Mouse (Mus musculus) MEL-GATA-1-ER (cell line): Measurements from ENCODE around the gene Rnf130.
"Not testable (repeated sequence)": the region's sequence is repeated elsewhere in the genome, so short reads cannot be mapped to it uniquely, and the experiment has no call there.

Source experiments
- DNase-seq: peaks from one replicate; pipeline ENCODE4 v3.0.0-alpha.2; 2012; ENCODE audit warnings: low read depth; ENCODE audit errors: extremely low read depth

Rnf130 gene

DNA sequence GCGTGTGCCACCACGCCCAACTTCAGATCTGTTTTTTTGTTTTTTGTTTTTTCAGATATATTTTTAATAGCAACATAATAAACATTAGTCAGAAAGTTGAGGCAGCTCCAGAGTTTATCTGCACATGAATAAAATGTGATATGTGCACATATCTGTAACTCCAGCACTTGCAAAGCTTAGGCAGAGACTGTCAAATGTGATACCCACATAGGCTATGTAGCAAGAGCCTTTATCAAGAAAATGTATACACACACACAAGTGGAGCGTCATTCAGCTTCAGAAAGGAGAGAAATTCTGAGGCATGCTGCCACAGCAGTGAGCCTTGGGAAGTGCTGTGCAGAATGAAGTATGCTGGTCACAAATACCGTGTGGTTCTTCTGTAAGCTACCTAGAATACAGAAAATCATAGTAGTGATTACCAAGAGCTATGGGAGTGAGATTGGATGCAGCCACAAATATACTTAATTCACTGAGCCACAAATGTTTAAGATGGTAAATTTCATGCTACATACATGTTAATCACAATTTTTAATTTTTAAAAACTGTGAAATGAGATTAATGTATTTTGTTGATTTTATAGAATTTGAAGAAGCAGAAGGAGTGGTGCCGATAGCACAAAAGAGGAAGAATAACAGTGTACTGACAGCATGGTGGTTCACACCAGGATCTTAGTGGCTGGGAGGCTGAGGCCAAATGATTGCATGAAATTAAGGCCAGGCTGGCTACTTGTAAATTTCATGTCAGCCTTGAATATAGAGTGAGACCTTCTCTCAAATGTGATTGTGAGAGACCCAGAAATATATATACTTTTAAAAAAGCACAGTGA, 56.4 kb downstream of the Rnf130 start:
- DNase-seq: peak; percentile 65

DNA sequence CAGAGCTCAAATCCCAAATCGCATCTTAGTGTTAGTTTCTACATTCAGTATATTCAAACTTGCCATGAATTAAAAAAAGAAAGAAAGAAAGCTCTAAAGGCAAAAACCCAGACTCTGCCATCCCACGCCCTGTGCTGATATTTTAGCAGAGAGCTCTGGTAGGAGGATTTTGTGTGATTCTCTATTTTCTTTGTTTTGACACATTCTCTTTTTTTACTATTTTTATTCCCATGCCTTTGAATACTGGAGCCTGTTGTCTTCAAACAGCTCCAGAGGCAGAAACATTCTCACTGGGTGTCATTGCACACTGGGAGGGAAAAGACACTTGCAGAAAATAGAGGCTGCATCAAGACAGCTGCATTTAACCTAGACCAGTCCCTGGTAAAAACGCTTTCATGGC, 61.1 kb downstream of the Rnf130 start:
- DNase-seq: no peak

DNA sequence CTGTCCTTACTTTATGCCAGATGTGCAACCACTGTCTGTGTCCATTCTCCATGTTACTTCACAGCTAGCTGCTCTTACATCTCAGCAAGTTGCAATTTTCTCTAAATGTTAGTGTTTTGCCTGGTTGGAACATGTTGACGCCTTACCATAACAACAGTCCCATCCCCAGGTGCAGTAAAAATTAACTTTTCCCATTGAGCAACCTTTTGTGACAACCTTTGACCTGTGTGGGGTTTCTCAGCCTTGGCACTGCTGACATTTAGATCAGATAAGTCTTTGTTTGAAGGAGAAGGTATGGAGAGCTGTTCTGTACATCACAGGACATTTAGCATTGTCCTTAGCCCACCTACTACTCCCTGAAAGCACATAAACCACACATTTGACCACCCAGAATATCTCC, 64.7 kb downstream of the Rnf130 start:
- no peak for DNase-seq

DNA sequence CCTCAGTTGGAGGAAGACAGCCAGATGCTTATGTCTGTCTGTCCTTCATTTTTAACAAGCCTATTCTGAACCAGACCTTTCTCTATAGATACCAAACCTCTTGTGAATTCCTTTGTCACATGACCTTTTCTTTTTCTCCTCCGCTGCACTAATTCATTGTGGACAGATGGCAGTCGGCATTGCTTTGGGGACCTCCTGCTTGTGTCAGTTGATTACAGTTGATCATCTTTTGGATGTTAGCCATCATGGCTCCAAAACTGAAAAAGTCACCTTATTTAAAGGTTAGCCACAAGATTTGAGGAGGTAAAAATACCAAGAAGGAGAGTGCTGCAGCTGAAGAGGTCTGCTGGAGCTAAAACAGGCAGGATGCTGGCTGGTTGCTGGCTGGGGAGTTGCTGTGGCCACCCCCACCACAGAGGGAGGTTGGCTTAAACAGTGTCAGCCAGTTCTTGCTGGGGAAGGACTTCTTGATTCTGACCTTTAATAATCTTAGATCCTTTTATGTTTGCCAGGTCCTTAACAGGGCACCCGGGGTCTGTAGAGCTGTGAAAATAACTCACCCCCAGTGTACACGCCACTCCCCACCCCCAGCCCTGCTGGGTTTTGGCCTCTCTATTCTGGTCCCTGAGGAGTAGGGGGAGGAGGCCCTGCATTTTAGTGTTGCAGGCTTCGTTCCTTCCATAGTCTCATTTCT, 66.0 kb downstream of the Rnf130 start:
- DNase-seq: no peak

DNA sequence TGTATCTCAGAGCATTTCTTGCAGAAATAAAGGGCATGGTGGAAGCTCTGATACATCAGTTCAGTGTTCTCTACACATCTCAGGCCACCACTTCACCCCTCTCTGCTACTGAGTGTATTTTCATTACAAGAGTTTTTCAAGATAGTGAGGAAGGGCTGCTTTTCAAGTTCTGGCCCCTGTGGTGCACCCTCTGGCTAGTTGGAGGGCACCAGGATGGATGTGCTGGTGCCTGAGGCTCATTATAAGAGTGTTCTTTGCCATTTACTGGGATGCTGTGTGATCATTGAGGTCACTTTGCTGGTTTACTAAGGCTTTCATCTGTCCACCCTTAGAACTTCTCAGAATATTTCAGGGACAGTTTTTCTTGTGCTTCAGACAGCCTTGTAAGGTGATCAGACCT, 66.5 kb downstream of the Rnf130 start:
- no peak for DNase-seq

DNA sequence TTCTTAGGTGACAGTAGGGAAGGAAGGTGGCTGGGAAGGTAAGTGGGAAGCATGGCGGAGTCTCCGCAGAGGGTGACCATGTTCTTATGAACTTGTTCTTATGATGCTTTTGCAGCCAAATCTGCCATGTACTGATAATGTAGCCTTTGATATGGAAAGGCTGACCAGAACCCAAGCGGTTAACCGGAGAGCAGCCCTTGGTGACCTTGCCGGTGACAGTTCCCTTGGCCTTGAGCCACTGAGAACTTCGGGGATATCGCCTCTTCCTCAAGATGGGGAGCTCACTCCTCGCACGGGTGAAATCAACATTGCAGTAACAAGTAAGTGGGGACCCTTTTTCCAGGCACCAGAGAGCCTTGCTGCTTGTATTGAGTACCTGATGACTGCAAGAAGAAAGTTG, 70.5 kb downstream of the Rnf130 start:
- no peak for DNase-seq

DNA sequence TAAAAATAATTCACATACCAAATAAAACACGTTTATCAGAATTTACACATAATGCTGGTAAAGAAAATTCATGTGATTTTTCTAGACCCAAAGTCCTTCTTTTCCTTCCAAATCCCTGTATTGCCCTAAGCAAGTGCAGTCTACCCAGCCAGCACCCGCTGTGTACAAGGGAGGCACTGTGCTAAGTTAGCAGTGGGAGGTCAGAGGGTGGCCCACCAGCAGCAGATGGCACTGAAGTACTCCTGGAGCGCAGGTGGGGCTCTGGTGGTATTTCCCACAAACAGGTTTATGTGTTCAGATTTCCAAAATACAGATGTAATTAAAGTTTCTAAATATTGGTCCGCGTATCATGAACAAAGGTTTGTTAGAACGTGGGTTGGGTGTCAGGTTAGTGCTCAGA, 71.9 kb downstream of the Rnf130 start:
- no peak for DNase-seq

DNA sequence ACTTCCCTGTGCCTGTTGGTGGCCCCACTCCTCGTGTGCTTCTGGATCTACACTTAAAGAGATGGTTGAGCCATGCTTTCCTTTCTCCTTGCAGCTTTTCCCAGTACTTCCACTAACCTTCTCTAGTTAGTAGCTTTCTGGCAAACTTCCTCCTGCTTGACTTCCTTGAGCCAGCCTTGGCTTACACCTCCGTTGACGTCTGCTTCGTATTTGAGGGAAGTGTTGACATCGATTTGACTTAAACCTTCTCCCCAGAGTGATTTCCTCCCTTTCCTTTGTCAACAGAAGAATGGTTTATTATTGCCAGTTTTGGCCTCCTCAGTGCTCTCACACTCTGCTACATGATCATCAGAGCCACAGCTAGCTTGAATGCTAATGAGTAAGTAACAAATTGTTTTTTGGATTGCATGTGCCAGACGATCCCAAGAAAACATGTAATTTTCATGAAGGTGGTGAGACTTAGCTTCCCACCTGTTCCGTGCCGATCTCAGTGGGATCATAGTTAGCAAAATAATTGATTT, 73.9 kb downstream of the Rnf130 start:
- no peak for DNase-seq

DNA sequence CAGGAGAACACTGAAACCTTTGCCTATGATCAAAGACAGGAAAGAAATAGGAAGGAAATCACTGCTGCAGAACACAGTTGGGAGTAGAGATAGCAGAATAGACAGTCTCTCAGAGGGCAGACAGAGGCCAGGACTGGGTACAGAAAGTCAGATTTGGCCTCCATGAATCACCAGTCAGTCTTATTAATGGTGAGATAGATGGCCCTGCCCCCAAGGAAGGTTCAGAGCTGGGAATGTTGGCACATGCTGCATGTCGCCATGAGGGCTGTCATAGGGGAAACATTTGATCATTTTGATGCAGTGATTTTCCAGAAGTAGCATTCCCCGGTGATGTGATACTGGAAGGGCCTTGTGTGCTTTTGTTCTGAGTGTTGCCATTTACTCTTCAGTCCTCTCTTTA, 74.5 kb downstream of the Rnf130 start:
- DNase-seq: no peak

DNA sequence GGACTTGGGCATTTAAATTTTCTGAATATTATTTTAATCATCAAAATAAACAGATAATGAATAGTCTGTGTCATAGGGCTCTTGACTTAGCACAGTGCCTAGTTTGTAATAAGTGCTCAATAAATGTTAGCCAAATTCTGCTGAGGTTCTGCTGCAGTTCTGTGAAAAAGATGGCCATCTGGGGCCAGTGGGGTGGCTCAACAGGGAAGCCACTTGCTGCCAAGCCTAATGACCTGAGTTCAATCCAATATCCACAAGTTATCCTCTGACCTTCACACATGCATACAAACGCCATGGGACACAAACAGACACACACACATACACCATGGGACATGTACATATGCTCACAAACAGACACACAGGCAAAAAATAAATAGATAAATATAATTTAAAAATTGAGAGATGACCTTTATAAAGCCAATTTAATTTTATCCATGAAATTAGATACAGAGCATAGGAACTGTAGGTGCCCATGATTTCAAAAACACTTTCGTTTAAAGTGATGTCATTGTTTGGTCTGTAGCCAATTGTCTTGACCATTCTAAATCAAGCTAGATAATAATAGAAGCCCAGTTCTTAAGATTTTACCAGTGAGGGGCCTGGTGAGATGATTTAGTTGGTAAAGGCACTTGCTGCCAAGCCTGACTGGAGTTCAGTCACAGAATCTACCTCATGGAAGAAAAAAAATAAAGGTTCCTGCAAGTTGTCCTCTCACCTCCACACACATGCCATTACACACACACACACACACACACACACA, 75.6 kb downstream of the Rnf130 start:
- no peak for DNase-seq

DNA sequence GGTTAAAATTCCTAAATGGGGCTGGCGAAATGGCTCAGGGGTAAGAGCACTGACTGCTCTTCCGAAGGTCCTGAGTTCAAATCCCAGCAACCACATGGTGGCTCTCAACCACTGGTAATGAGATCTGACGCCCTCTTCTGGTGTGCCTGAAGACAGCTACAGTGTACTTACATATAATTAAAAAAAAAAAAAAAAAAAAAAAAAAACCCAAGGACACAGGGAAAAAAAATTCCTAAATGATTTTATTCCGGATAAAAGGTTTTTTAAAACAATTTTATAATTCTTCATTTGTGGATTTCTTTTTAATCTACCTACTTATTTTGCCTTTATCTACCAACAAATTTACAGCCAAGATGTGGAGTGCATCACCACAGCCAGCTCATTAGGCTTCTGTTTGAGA, 76.8 kb downstream of the Rnf130 start:
- DNase-seq: not testable (repeated sequence)

DNA sequence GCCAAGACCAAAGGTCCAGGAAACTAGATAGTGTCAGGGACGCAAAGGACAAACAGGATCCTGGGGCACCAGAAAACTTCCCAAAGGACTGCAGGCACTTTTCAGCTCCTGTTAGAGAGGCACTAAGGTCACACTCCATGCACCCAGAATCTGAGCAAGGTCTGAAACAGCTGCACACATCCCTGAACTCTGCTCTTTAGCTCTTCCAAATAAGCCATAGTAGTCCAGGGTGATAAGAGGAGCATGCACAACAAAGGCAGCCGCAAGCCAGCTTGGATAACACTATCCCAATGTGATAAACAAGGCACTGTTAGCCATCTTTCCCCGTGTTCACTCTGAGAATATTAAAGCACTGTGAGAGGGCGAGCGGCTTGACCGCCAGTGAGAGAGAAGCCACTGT, 78.9 kb downstream of the Rnf130 start:
- DNase-seq: no peak

DNA sequence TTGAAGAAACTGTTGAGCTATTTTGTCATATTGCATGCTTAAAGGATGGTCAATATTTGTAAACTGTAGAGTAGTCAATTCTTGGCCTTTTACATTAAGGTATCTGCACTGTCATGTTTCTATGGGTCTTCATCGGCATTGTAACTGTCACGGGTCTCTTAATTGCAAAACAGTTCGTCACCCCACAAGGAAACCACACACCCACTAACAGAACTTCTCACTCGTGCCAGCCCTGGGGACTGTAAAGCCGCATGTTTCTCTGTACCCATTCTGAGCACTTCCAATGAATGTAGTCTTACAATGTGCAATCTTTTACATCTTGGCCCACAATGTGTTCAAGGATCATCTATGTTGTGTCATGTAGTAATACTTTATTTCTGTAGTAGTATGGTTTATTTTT, 80.1 kb downstream of the Rnf130 start:
- no peak for DNase-seq

DNA sequence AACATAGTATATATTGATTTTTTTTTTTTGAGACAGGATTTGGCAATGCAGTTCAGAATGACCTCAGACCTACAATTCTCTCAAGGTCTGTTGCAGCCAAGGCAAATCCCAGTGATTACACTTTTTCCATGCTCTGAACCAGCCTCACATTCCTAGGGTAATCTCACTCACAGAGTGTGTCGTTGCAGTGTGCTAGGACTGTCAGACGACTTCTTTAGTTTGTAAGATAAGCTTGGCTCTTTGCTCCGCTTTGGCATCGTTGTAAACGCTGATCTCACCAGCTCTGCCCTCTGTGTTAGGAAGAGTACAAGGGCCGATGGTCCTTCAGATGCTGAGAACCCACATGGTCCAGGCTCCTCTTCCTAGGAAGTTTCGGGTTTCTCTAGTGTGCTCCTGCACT, 80.9 kb downstream of the Rnf130 start:
- no peak for DNase-seq

DNA sequence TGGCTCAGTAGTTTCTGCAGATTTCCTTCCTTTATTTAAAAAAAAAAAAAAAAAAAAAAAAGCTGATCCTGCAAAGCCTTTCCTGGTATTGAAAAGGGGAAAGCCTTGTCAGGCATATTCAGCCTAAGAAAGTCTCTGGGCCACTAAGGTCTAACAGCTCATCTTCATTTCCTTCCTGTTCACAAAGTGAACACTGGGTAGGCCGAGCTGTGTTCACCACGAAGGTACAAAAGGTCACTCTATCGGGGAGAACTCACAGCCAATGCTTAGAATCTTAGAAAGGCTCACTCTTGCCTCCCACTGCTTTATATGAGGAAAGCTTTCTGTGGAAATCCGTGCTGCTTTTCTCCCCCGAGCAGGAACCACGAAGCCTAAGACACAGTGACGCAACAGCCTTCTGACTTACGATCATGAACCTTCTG, 83.7 kb downstream of the Rnf130 start:
- no peak for DNase-seq

DNA sequence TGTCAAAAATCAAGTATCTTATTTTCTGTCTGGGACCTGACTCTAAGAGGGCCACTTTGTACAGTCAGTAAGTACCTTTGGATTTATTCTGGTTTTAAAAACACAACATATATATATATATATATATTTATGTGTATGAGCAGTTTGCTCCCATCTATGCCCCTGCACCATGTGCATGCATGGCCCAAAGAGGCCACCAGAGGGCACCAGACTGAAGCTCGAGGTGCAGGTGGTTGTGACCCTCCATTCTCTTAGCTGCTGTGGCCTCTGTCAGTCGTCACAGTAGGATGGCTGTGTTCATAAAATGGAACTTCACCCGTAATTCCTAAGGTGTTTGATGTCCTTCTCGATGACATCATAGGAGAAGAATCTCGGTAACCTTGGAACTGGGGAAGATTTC, 89.2 kb downstream of the Rnf130 start:
- DNase-seq: peak; percentile 50

DNA sequence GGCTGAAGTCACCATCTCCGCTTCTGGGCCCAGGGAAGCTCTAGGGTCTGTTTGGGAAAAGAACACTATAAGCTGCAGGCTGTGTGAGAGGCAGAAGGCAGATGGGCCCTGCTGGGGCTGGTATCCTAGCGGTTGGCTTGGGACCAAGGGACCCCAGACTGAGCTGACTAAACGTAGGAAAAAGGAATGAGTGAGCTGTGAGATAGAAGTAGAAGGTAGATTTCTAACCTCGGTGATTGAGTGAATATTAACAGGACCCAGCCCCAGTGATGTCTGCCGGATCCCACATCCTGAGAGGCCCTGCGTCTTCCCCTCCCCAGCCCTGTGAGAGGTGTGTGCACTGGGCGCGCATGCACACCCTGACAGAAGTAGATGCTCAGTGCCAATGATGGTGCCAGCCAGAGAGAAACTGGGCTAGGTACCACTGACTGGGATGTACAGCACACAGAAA, 97.5 kb downstream of the Rnf130 start:
- DNase-seq: no peak

DNA sequence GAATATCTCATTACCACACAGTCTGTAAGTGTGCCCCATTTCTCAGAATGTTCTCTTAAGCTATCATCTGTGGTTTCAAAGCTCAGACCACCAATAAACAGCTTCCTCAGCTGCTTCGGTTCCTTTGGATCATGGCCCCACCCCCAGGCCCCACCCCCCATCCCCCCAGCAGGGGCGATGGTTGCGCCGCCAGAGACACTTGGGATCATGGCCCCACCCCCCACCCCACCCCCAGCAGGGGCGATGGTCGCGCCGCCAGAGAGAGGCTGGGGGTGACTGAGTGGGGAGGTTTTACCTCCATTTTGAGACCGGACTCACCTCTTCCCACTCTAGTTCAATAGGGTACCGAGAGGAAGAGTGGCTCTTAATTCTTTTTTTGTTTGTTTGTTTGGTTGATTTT, 102.6 kb downstream of the Rnf130 start:
- DNase-seq: no peak

DNA sequence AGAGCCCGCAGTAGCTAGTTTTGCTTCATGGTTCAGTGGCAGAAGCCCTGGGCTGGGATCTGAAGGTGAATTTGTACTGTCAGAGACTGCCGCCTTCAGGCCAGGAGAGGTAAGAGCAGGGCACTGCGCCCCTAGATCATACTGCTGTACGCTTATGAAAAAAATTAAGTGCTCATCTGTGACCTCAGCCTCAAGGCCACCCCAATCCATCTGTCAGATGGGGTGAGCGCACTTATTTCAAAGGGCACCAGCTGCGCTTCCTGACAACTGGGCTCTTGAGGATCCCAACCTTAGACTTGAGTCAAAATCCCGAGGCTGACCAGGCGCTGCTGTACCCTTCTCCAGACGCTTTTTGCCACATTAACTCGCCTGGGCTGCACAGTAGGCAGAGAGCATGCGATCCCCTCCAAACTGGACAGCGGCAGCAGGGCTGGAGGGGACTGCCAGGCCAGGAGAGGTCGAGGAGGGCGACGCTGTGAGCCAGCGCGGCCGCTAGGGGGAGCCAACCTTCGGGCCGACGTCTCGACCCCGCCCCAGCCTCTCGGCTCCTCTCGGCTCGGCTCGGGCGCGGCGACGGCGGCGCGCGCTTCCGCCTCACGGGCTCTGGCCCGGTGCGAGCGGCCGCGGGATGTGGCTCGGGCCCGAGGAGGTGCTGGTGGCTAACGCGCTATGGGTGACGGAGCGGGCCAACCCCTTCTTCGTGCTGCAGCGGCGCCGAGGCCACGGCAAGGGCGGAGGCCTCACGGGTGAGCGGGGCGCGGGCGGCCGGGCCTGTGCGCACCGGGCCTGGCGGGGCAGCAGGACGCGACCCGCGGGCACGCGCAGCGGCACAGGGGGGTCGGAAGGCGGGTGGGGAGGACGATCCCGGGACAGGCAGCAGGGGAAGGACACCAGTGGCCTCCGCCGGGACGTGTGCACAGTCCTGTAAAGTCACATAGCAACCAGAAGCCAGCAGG, 105.9 kb downstream of the Rnf130 start, which contains the start of gene Tbc1d9b:
Tbc1d9b (plus strand) TSS at position 586 of the 956 bp plus-strand sequence.
- peak; percentile 77 for DNase-seq

DNA sequence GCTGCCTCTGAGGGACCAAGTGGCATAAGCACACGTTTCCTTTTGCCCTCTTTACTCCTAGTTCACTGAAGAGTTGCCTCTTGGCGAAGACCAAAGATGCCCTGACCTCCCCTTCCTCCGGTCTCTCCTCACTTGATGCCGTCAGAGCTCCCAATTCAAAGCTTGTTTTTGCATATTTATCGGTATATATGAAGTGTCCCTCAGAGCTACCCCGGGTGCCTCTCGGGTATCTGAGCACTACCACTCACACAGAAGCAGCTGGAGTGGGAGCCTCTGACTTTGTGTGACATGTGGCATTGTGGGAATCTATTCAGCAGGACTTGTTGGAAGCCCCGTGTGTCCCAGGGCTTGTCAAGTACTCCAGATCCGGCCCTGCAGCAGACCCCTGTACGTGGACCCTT, 106.7 kb downstream of the Rnf130 start:
- no peak for DNase-seq

DNA sequence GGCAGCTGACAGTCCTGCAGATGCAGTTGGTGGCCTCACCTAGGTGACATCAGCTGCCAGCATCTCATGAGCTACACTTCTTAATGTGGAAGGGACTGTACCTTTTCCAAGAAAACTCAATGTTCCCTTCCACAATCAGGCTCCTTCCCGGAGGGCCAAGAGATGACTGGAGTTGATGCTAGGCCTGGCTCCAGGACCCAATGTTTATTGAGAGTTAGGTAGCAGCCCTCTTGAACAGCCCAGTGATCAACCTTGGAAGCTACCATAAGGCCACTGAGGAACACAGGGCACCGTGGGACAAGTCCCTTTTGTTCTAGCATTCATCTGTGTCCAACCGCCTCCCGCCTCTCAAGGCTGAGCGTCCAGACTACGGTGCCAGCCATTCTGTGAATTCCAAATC, 107.1 kb downstream of the Rnf130 start:
- no peak for DNase-seq
